Mouse (Mus musculus) forebrain, embryonic 12.5 days (tissue): ENCODE measurements at regions not wholly inside any gene's neighbourhood (a gene's known extent, or its start where the extent isn't known, plus 50 kb on each side); places are given as distances from the start of the nearest gene placed in this dataset.

Experiments used
- ATAC-seq: fragments of 200-750 bp; cut with Nextera tagmentation; 2 replicates; pipeline ENCODE4 v1.8.0; 2017; ENCODE audit warnings: moderate TSS enrichment; ENCODE audit not compliant: low FRiP score
- H3K27ac ChIP-seq: fragments of 300-500 bp; sonication (generic); 2 replicates; pipeline ENCODE4 v1.5.1; 2016; ENCODE audit warnings: mild to moderate bottlenecking
- H3K27me3 ChIP-seq: fragments of 300-500 bp; sonication (generic); 2 replicates; pipeline ENCODE4 v1.6.1; 2016; ENCODE audit warnings: mild to moderate bottlenecking
- H3K36me3 ChIP-seq: fragments of 300-500 bp; sonication (generic); replicated peaks from 2 replicates; pipeline ENCODE4 v1.6.1; 2016; ENCODE audit warnings: mild to moderate bottlenecking
- H3K4me1 ChIP-seq: fragments of 300-500 bp; sonication (generic); 2 replicates; pipeline ENCODE4 v1.6.1; 2016
- H3K4me2 ChIP-seq: fragments of 300-500 bp; sonication (generic); 2 replicates; pipeline ENCODE4 v1.6.1; 2016; ENCODE audit warnings: mild to moderate bottlenecking, moderate library complexity
- H3K4me3 ChIP-seq: fragments of 300-500 bp; sonication (generic); replicated peaks from 2 replicates; pipeline ENCODE4 v1.5.1; 2016; ENCODE audit warnings: mild to moderate bottlenecking
- H3K9ac ChIP-seq: fragments of 300-500 bp; sonication (generic); 2 replicates; pipeline ENCODE4 v1.6.1; 2016; ENCODE audit warnings: mild to moderate bottlenecking
- H3K9me3 ChIP-seq: fragments of 300-500 bp; sonication (generic); 2 replicates; pipeline ENCODE4 v1.6.1; 2016
- WGBS: fragments of 180-500 bp; shearing (Covaris S2); methylation state at CpG from one replicate; pipeline ENCODE4 v1.1.7; 2016; 5-methylcytosine and 5-hydroxymethylcytosine counted together

DNA sequence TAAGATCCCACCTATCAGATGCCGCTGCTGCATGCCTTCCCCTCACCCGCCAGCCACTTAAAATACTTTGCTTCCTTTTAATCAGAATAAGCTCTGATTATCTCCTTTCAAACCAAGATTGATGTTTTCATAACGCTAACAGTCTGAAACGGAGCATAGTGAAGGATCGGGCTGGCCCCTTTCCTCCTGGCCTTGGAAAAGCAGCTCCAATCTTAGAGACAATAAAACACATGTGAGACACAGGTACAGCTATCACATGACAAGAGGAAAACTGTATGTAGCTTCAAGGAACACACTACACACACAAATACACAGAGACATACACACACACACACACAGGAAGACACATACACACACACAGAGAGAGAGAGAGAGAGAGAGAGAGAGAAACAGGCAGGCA is 165.3 kb upstream of the Rnf32 start:
- no peak overlapping the region for H3K4me3 ChIP-seq
- H3K36me3 ChIP-seq, result no peaks in the 10 kb centered on the region
- H3K4me1 ChIP-seq, result no peaks in the 10 kb centered on the region
- no peak for ATAC-seq
- H3K9ac ChIP-seq, result no peak overlapping the region
- no peak overlapping the region for H3K4me2 ChIP-seq
- WGBS, result 47% methylated on average over 5 of the region's 5 CpGs
- no peak overlapping the region for H3K27ac ChIP-seq
- no peaks in the 10 kb centered on the region for H3K27me3 ChIP-seq
- H3K9me3 ChIP-seq, result no peaks in the 10 kb centered on the region

DNA sequence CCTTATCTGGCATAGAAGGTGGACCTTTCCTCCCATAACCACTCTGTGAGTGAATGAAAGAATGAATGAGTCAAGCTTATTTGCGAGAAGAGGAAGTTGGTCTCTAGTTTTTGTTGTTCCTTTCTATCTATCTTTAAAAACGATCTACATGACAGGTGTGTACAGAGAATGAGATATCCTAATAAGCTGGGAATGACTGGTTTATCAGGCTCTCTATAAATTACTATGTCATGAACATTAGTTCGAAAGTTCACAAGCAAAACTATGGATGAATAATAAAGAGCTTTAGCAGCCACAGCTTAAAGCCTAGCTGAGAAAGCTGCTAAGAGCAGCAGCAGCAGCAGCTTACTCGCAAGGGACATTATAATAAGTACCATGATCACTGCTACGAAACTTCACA is 165.8 kb upstream of the Rnf32 start:
- H3K27ac ChIP-seq, result no peak overlapping the region
- ATAC-seq, result no peak
- WGBS, result 78% methylated on average over 5 of the region's 5 CpGs

DNA sequence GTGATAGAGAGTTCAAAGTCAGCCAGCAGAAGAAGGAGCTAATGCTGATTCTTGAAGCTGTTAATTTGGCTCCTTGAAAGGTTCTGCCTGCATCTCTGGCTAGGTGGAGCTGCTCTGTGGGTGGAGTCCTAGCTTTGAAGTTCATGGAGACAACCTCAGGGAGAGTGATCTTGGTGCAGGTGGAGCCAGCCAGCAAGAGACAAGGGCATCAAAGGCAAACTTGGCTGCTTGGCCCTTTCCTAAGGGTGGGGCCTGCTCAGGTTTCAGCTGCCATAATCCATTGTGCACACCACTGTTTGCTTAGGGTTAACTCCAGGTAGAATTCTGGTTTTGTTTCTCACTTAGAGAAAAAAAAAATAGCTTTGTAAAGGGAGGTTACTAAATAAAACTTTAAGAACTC is 170.7 kb upstream of the Rnf32 start:
- no peak overlapping the region for H3K9ac ChIP-seq
- no peaks in the 10 kb centered on the region for H3K4me1 ChIP-seq
- no peaks in the 10 kb centered on the region for H3K27me3 ChIP-seq
- H3K27ac ChIP-seq, result no peak overlapping the region
- no peak overlapping the region for H3K4me3 ChIP-seq
- ATAC-seq, result no peak
- no peaks in the 10 kb centered on the region for H3K36me3 ChIP-seq
- H3K4me2 ChIP-seq, result no peak overlapping the region
- no peaks in the 10 kb centered on the region for H3K9me3 ChIP-seq

More for the DNA sequence above, 165.8 kb upstream of the Rnf32 start:
- Histone ChIP-seq H3K4me3 (no peak overlapping the region), H3K27me3 (no peaks in the 10 kb centered on the region), H3K9ac (no peak overlapping the region), H3K4me2 (no peak overlapping the region), H3K9me3 (no peaks in the 10 kb centered on the region), H3K36me3 (no peaks in the 10 kb centered on the region), H3K4me1 (no peaks in the 10 kb centered on the region)

DNA sequence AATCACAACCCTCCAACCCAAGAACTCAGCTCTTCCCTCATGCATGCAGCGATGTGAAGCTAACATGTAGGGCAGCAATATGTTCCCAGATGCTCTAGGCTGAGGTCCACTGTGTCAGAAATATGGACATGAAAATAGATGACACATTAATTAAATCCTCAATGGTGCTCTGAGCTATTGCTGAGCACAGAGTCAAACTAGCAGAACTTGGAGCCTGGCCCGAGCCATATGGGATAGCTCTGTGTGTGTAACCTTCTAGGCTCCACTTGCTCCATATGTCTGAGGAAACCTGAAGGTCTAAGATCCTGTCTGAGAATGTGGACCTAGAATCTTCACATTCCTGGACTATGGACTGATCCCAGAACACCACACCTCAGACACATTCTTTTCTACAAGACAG is 203.0 kb upstream of the Rnf32 start:
- Histone ChIP-seq H3K36me3 (no peaks in the 10 kb centered on the region), H3K9me3 (no peaks in the 10 kb centered on the region), H3K4me3 (no peak overlapping the region), H3K27me3 (no peaks in the 10 kb centered on the region), H3K27ac (no peak overlapping the region), H3K9ac (no peak overlapping the region), H3K4me2 (no peak overlapping the region), H3K4me1 (no peaks in the 10 kb centered on the region)
- ATAC-seq, result no peak
- WGBS, result 86% methylated on average over 2 of the region's 2 CpGs

DNA sequence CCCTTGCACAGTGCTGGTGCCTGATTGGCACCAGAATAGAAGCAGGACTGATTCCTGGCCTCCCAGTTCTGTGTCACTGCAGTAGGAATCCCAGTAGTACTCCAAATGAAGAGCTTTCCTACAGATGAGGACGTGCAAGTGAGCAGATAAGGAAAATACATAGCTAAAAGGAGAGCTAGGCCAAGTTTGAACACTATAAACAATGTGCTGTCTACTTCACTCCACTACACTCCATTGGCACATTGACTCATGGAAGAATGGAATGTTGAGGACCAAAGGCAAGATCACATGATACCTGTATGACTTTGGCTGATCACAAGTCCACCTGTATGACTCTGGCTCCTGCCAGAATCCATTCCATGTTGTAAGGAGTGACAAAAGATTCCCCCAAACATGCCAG is 215.9 kb upstream of the Rnf32 start:
- H3K27me3 ChIP-seq, result no peaks in the 10 kb centered on the region
- no peaks in the 10 kb centered on the region for H3K4me1 ChIP-seq
- ATAC-seq, result no peak
- no peaks in the 10 kb centered on the region for H3K9me3 ChIP-seq
- H3K9ac ChIP-seq, result no peak overlapping the region
- H3K4me2 ChIP-seq, result no peak overlapping the region
- no peak overlapping the region for H3K4me3 ChIP-seq
- 52% methylated on average over 1 of the region's 1 CpGs for WGBS
- H3K27ac ChIP-seq, result no peak overlapping the region
- no peaks in the 10 kb centered on the region for H3K36me3 ChIP-seq

DNA sequence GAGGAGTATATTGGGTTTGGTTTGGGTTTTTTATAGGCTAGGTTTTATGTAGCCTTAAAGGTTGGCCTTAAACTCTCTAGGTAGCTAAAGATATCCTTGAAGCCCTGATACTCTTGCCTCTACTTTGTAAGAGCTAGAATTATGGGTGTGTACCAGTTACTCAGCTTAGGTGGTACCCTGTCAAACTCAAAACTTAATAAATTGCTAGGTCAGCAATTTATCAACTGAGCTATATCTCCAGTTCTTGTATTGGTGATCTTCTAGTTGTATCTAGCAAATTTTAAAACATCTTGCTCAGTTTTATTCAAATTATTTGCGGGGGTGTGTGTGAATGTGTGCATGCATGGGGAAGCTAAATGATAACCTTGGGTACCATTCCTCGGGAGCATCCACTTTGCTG is 225.4 kb upstream of the Rnf32 start:
- ATAC-seq, result no peak
- no peak overlapping the region for H3K9ac ChIP-seq
- WGBS, result 85% methylated on average over 2 of the region's 2 CpGs

DNA sequence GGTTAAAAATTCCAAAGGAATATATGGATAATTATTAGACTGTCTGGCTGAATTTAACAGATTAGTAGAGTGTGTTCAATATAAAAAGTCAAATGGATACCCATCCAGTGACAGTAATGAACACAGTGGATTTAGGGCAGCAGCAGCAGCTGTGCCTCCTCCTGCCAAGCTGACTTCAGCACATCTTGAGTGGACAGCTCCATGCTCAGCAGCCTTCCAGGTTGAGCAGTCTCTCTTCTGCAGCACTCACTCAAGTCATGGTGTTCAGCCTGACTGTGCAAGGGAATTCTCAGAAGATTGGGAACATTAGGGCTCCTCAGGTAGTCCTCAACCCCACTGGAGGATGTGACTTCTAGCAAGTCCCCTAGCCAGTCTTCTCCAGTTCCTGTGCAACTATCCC is 240.8 kb upstream of the Rnf32 start:
- no peak overlapping the region for H3K4me2 ChIP-seq
- ATAC-seq, result no peak
- H3K36me3 ChIP-seq, result no peaks in the 10 kb centered on the region
- no peak overlapping the region for H3K9ac ChIP-seq
- H3K9me3 ChIP-seq, result no peaks in the 10 kb centered on the region
- H3K4me1 ChIP-seq, result no peaks in the 10 kb centered on the region
- H3K27me3 ChIP-seq, result no peaks in the 10 kb centered on the region
- H3K4me3 ChIP-seq, result no peak overlapping the region
- no peak overlapping the region for H3K27ac ChIP-seq

More for the DNA sequence above, 225.4 kb upstream of the Rnf32 start:
- Histone ChIP-seq H3K4me3 (no peak overlapping the region), H3K36me3 (no peaks in the 10 kb centered on the region), H3K4me1 (no peaks in the 10 kb centered on the region), H3K27ac (no peak overlapping the region), H3K27me3 (no peaks in the 10 kb centered on the region), H3K4me2 (no peak overlapping the region), H3K9me3 (no peaks in the 10 kb centered on the region)

DNA sequence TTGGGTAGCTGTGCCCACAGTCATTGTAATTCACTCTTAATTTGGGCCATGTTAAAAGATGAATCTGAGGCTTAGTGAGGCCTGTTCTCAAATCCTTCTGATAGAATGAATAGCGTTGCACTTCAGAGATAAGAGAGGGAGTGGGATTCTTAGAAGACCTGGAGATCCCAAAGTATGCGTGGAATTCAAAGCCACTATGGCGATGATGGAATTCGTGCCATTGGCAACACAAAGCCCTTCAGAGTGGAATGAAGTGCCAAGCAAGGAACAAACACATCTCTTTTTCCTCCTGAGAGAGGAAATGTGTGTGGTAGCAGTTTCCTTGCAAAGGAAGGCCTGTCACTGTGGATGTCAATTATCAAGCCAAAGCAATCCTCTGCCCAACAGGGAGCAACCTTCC is 248.3 kb upstream of the Rnf32 start:
- H3K27ac ChIP-seq, result no peak overlapping the region
- H3K9ac ChIP-seq, result no peak overlapping the region
- ATAC-seq, result no peak
- H3K9me3 ChIP-seq, result no peaks in the 10 kb centered on the region
- peaks cover 3% of the 10 kb centered on the region; the same call in 1 of the 2 replicates for H3K4me1 ChIP-seq
- no peak overlapping the region for H3K4me2 ChIP-seq
- H3K4me3 ChIP-seq, result no peak overlapping the region
- H3K36me3 ChIP-seq, result no peaks in the 10 kb centered on the region
- WGBS, result 66% methylated on average over 4 of the region's 4 CpGs
- no peaks in the 10 kb centered on the region for H3K27me3 ChIP-seq

DNA sequence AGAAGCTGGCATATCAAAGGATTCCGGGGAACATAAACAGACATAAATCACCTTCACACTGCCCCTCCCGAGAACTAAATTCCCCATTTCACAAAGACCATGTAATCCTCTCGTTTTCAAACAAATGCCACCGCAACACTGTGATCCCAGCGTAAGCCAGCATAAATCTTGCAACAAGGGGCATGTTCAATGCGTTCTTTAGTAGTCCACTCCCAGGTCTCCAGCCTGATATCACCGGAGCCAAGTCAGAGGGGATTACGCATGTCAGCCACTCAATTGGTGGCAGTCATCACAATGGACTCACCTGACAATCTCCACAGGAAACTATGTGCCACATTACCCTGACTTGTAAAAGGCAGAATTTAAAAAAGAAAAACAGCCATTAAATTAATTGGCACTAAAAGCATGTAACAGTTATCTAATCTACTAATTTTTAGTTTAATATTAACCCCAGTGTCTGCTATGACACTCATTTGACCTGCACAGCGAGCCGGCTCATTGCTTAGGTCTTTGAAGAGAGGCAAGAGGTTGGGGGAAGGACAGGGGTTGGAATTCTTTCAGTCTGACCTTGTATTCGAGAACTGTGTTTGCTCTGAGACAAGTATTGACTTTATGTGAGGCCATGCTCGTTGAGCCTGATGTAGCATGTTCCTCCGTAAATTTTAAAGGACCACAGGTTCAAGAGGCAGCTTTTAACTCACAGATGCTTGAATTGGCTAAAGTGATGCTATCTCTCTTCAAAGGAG is 252.0 kb upstream of the Rnf32 start:
- H3K36me3 ChIP-seq, result no peaks in the 10 kb centered on the region
- H3K27ac ChIP-seq, result no peak overlapping the region
- H3K27me3 ChIP-seq, result no peaks in the 10 kb centered on the region
- no peak overlapping the region for H3K9ac ChIP-seq
- peaks cover 3% of the 10 kb centered on the region; the same call in 1 of the 2 replicates for H3K4me1 ChIP-seq
- no peak overlapping the region for H3K4me3 ChIP-seq
- WGBS, result 59% methylated on average over 13 of the region's 13 CpGs
- no peaks in the 10 kb centered on the region for H3K9me3 ChIP-seq
- H3K4me2 ChIP-seq, result no peak overlapping the region
- ATAC-seq, result no peak

DNA sequence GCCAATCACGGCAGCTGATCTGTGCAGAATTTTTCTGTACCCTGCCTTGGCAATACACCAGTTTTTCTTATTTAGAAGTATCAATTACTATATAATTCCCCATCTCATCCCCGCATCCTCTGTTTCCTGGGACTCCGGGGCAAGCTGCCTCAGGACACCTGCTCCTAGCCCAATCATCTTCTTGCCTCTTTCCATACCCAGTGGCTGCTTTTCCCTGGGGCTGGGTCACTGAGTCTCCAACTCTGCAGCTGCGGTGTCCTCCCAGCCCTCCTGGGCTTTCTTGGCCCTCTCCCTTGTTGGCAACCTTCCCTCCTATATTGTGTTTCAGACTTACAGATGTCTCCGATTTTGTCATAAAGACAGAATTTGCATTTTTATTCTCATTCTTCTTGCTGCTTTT is 254.8 kb upstream of the Rnf32 start:
- Histone ChIP-seq H3K4me3 (no peak overlapping the region), H3K4me1 (peaks cover 3% of the 10 kb centered on the region; the same call in 1 of the 2 replicates), H3K9me3 (no peaks in the 10 kb centered on the region), H3K27ac (no peak overlapping the region), H3K36me3 (no peaks in the 10 kb centered on the region), H3K4me2 (no peak overlapping the region), H3K9ac (no peak overlapping the region), H3K27me3 (no peaks in the 10 kb centered on the region)
- WGBS, result 83% methylated on average over 5 of the region's 5 CpGs
- ATAC-seq, result no peak

DNA sequence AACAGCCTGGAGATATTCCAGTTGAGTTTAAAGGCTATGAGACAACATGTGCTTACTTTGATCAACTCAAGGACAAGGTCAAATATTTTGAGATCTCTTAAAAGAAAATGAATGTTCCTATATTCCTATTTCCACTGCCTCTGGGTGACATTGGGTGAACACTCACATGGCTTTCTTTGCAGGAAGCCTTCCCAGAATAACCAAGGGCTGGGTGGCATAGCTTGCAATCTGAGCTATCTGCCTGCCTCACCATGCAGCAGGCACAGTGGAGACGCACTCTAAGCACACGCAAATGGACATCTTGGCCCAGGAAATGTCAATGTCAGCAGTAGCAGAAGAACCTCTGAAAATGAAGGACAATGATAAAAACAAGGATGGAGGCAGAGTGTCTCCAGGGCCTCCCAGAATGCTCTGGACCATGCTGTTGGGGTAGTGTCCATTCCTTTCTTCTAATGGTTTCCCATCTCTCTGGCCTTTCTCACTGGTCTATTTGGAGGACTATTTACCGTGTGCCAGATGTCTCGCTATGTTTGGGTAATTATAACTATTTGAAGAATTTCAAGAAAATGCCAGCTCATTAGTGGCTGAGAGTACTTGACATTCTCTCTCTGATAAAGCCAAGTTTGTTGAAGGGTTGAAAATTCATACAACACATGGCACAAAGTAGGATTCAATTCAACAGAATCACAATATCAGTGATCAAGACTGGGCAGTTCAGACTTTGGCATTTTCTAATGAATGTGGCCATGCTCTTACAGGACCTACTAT is 276.3 kb upstream of the Rnf32 start:
- no peak overlapping the region for H3K27ac ChIP-seq
- H3K9ac ChIP-seq, result no peak overlapping the region
- H3K4me3 ChIP-seq, result no peak overlapping the region
- no peaks in the 10 kb centered on the region for H3K36me3 ChIP-seq
- H3K4me1 ChIP-seq, result no peaks in the 10 kb centered on the region
- no peaks in the 10 kb centered on the region for H3K27me3 ChIP-seq
- H3K4me2 ChIP-seq, result no peak overlapping the region
- no peak for ATAC-seq
- 84% methylated on average over 4 of the region's 4 CpGs for WGBS
- no peaks in the 10 kb centered on the region for H3K9me3 ChIP-seq

DNA sequence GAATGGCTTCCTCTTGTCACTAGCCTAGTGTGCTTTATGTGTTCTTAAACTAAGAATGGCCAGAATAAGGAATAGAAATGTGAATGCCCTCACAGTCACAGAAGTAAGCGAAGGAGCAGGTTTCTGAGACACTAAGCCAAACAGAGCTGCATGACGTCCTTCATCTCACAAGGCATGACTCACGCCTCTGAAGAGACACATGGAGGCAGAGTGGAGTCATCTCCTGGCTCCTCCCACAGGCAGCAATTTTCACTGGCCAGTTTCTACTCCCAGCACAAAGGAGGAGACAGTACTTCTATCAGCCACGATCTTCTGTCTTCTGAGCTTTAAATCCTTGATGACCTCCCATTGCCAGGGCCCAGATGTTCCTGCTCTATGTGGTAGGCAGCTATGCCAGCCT is 291.3 kb upstream of the Rnf32 start:
- peak overlapping the region; percentile 57; the same call in 1 of the 2 replicates for H3K27ac ChIP-seq
- no peak overlapping the region for H3K4me3 ChIP-seq
- no peak overlapping the region for H3K4me2 ChIP-seq
- H3K27me3 ChIP-seq, result no peaks in the 10 kb centered on the region
- 35% methylated on average over 4 of the region's 4 CpGs for WGBS
- peaks cover 19% of the 10 kb centered on the region for H3K4me1 ChIP-seq
- no peaks in the 10 kb centered on the region for H3K9me3 ChIP-seq
- no peak overlapping the region for H3K9ac ChIP-seq
- no peak for ATAC-seq
- no peaks in the 10 kb centered on the region for H3K36me3 ChIP-seq

DNA sequence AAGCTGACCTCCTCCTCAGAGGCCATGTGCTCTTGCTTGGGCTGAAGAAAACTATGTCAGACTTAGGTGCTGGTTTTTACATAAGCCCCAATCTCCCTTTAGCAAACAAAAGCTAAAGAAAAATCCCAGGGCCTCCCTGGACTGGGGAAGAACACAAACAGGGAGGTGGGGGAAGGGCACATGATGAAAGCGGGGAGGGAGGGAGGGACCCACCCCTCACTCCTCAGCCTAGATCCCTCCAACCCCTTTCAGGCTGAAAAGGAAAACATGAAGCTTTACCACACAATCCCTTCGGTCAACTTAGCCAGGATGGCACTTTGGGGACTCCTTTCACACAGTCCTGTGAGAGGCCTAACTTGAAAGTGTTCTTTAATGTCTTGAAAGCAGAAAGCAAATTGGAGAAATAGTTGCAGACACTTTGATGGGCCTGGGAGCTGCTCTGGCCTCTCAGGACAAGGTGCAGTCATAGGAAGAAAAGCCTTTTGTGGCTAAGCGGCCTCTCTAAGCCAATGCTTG is 291.9 kb upstream of the Rnf32 start:
- ATAC-seq, result peak; percentile 71; the same call in 1 of the 2 replicates
- H3K27ac ChIP-seq, result peak overlapping the region; percentile 57
- 8% methylated on average over 3 of the region's 3 CpGs for WGBS

More for the DNA sequence above, 291.9 kb upstream of the Rnf32 start:
- H3K4me3 ChIP-seq, result no peak overlapping the region
- H3K9me3 ChIP-seq, result no peaks in the 10 kb centered on the region
- H3K4me2 ChIP-seq, result no peak overlapping the region
- H3K36me3 ChIP-seq, result no peaks in the 10 kb centered on the region
- H3K4me1 ChIP-seq, result peaks cover 19% of the 10 kb centered on the region
- no peak overlapping the region for H3K9ac ChIP-seq
- H3K27me3 ChIP-seq, result no peaks in the 10 kb centered on the region
